Mouse (Mus musculus) E14TG2a.4 (cell line): ENCODE measurements around the gene Tgfbr3.

Experiments
- H3K27me3 ChIP-seq: 2 replicates; pipeline ENCODE4 v1.6.1; 2014; ENCODE audit warnings: low read length, control low read depth; ENCODE audit not compliant: insufficient read depth
- H3K36me3 ChIP-seq: 2 replicates; pipeline ENCODE4 v1.6.1; 2014; ENCODE audit warnings: low read length, control low read depth; ENCODE audit not compliant: insufficient read depth
- H3K4me1 ChIP-seq: replicated peaks from 2 replicates; pipeline ENCODE4 v1.6.1; 2014; ENCODE audit warnings: low read depth, low read length, control low read depth
- H3K4me3 ChIP-seq: replicated peaks from 2 replicates; pipeline ENCODE4 v1.5.1; 2014; ENCODE audit warnings: mild to moderate bottlenecking, low read length
- H3K9me3 ChIP-seq: 2 replicates; pipeline ENCODE4 v1.6.1; 2014; ENCODE audit warnings: low read length, control low read depth
- CTCF ChIP-seq: conservative IDR thresholded peaks from 2 replicates; pipeline ENCODE4 v1.5.1; 2014; ENCODE audit warnings: low read length
- NANOG ChIP-seq: IDR thresholded peaks from 2 replicates; pipeline ENCODE4 v1.6.1; 2014; ENCODE audit warnings: borderline replicate concordance, low read length, mixed read lengths
- POU5F1 ChIP-seq: IDR thresholded peaks from 2 replicates; pipeline ENCODE4 v1.6.1; 2014; ENCODE audit warnings: low read length, borderline replicate concordance

Gene Tgfbr3

GRCm38 (mm10) chr5:107296512-107297322 lies 7.3 kb upstream of the Tgfbr3 start:
- no peak overlapping the region for H3K4me3 ChIP-seq
- H3K9me3 ChIP-seq = no peaks in the 10 kb centered on the region
- H3K27me3 ChIP-seq = peaks cover 8% of the 10 kb centered on the region
- no peak for TF ChIP-seq POU5F1
- no peak for TF ChIP-seq NANOG
- TF ChIP-seq CTCF = no peak
- peaks cover 17% of the 10 kb centered on the region for H3K4me1 ChIP-seq
- no peaks in the 10 kb centered on the region for H3K36me3 ChIP-seq

- no peak for TF ChIP-seq NANOG
- no peak for TF ChIP-seq POU5F1
- no peak for TF ChIP-seq CTCF
- H3K9me3 ChIP-seq = no peaks in the 10 kb centered on the region
- peaks cover 17% of the 10 kb centered on the region for H3K4me1 ChIP-seq
- no peak overlapping the region for H3K4me3 ChIP-seq
- peaks cover 16% of the 10 kb centered on the region for H3K27me3 ChIP-seq
- no peaks in the 10 kb centered on the region for H3K36me3 ChIP-seq
Observed at GRCm38 (mm10) chr5:107295817-107296511, 6.5 kb upstream of the Tgfbr3 start.

GRCm38 (mm10) chr5:107295061-107295816 lies 5.8 kb upstream of the Tgfbr3 start:
- peaks cover 17% of the 10 kb centered on the region for H3K4me1 ChIP-seq
- no peak overlapping the region for H3K4me3 ChIP-seq
- TF ChIP-seq POU5F1 (no peak), NANOG (no peak), CTCF (no peak)

GRCm38 (mm10) chr5:107294041-107294440 lies 4.6 kb upstream of the Tgfbr3 start:
- no peaks in the 10 kb centered on the region for H3K9me3 ChIP-seq
- no peak overlapping the region for H3K4me3 ChIP-seq
- no peaks in the 10 kb centered on the region for H3K36me3 ChIP-seq
- TF ChIP-seq NANOG (no peak), POU5F1 (no peak)
- H3K27me3 ChIP-seq = peaks cover 35% of the 10 kb centered on the region
- H3K4me1 ChIP-seq = peaks cover 22% of the 10 kb centered on the region

More at GRCm38 (mm10) chr5:107295061-107295816, 5.8 kb upstream of the Tgfbr3 start:
- no peaks in the 10 kb centered on the region for H3K36me3 ChIP-seq
- H3K9me3 ChIP-seq = no peaks in the 10 kb centered on the region
- peaks cover 23% of the 10 kb centered on the region for H3K27me3 ChIP-seq

- TF ChIP-seq NANOG = no peak
- no peak for TF ChIP-seq CTCF
- no peak for TF ChIP-seq POU5F1
- peaks cover 17% of the 10 kb centered on the region for H3K4me1 ChIP-seq
- H3K27me3 ChIP-seq = peaks cover 59% of the 10 kb centered on the region
- H3K4me3 ChIP-seq = peak overlapping the region; percentile 85; the same call in 1 of the 2 replicates
- H3K36me3 ChIP-seq = no peaks in the 10 kb centered on the region
- no peaks in the 10 kb centered on the region for H3K9me3 ChIP-seq
Observed at GRCm38 (mm10) chr5:107289986-107290385, 557 bp upstream of the Tgfbr3 start.

GRCm38 (mm10) chr5:107288427-107289233 lies 799 bp downstream of the Tgfbr3 start:
- Histone ChIP-seq H3K36me3 (no peaks in the 10 kb centered on the region), H3K27me3 (peaks cover 69% of the 10 kb centered on the region), H3K4me3 (peak overlapping the region; percentile 85), H3K4me1 (peaks cover 17% of the 10 kb centered on the region), H3K9me3 (no peaks in the 10 kb centered on the region)
- TF ChIP-seq NANOG (no peak), POU5F1 (no peak), CTCF (no peak)

- Histone ChIP-seq H3K27me3 (peaks cover 75% of the 10 kb centered on the region), H3K36me3 (no peaks in the 10 kb centered on the region), H3K4me1 (peaks cover 17% of the 10 kb centered on the region), H3K4me3 (0 out of 2 replicates have a peak overlapping the region, but pooled peaks have one; percentile 85), H3K9me3 (no peaks in the 10 kb centered on the region)
- TF ChIP-seq POU5F1 (no peak), NANOG (no peak), CTCF (no peak)
Observed at GRCm38 (mm10) chr5:107287908-107288267, 1.5 kb downstream of the Tgfbr3 start.
